Mouse (Mus musculus): ENCODE data around the gene Snx21.

Gene Snx21

DNA sequence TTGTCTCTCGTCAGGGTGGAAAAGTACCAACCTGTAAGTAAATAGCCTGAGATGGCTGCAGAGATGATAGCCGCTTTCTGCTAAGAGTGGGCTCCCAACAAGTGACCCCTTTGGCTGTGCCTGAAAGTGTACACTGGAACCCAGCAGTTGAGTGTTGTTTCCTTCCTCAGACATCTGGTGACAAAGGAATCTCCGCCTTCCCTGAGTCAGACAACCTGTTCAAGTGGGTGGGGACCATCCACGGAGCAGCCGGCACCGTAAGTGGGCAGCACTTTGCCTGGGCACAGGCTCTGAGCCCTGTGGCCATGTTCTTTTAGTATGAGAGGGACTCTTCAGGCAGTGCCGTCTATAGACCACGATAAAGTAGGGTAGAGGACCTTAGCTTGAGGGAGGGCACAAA, 14.5 kb upstream of the Snx21 start:
- DNase-seq = no peak

DNA sequence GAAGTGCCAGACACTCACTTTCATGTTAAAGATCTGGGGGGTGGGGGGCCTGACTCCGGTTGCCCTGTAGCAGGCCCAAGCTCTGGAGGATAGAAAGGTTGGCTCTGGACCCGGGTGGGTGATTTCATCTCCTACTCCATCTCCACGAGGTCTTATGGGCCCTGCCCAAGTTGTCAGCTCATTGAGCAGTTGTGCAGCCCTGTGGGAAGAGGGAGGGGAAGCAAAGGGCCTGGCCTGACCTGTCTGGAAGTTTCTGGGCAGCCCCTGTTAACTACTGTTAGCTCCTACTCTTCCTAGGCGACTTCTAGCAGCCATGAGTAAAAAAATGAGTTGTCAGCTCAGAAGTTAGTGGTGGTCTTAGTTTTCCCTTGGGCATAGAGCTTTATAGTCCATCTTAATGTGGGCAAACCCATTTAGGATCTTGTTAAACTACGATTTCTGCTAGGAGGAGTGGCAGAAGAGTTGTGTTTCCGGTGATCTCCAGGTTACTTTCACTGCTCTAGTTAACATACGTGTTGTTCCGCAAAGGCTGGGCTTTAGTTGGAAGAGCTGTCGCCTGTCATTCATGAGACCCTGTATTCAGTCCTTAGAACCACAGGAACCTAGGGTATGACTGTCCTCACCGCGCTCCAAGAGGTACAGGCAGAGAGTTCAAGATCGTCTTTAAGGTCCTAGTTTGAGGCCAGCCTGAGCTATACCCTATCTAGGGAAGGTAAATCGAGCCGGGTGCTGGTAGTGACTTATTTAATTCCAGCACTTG, 12.2 kb upstream of the Snx21 start:
- no peak for DNase-seq

DNA sequence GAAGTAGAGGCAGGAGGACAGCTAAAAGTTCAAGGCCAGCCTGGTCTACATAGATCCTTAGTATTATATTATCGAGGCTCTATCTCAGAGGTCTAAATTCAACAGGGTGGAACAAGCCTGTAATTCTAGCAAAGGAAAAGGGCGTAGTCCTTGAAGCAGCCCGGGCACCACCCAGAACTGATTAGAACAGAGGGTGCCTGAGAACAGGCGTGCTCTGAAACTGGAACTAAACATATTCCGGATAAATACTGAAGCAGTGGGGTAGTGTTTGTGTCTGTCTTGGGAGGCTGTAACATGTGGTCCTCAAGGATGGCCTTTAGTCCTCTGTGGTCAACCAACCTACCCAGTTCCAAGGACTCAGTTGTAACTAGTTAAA, 11.6 kb upstream of the Snx21 start:
- DNase-seq = no peak

DNA sequence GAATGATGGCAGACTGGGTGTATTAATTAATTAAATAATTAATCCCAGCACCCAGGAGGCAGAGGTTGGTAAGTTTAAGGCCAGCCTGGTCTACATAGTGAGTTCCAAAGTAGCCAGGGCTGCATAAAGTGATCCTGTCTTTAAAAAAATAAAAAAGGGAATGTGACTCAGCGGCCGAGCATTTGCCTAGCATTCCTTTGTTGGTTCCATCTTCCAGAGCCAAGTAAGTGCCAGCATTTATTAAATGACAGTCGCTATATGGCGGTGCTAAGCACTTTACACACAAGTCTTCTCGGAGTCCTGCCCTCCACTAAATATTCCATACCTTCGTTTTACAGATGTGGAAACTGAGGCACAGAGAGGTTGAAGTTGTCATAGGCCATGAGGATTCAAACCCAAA, 9.5 kb upstream of the Snx21 start:
- no peak for DNase-seq

DNA sequence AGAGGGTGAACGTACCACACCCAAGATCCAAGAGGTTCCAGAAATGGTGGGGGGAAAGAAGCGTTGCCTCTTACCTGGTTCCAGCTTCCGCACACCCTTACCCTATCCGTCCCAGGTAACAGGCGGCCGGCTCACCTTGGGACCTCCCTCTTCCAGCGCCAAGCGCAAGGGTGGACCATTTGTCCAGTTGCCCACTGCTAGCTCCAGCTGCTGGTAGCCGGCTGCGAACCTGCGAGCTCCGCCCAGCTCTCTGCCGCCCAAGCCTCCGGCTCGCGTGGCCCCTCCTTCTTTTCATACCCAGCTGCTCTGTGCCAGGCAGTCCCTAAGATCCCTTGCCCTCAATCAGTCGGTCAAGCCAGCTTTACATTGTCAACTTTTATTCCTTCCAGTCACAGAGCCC, 8.8 kb upstream of the Snx21 start:
- DNase-seq = no peak

DNA sequence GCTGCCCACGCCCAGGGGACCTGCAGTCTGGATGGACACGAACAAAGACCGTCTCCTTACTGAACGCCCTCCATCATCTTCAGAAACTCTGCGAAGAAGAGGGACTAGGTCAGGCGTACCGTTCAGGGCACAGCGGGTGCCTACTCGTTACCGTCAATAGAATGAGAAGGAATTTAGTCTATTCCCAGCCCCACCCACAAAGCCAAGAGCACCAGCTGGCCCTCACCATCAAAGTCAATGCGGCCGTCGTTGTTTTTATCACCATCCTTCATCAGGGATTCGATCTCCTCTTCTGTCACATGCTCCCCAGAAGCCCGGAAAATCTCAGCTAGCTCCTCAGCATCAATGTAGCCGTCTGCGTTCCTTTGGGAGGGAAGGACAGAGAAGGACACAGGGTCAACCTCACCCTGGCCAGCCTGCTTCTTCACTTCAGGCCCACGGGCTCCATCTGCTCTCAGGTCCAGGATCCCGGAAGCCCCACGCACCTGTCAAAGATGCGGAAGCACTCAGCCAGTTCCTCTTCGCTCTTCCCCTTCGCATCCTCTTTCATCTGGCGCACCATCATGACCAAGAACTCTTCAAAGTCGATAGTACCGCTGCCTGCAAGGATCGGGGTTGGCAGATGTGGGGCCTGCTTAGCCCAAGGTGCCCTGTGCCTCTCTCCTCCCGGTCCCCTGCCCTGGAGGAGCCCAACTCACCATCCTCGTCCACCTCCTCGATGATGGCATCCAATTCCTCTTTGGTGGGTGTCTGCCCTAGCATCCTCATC, 8.2 kb upstream of the Snx21 start:
- DNase-seq = no peak

DNA sequence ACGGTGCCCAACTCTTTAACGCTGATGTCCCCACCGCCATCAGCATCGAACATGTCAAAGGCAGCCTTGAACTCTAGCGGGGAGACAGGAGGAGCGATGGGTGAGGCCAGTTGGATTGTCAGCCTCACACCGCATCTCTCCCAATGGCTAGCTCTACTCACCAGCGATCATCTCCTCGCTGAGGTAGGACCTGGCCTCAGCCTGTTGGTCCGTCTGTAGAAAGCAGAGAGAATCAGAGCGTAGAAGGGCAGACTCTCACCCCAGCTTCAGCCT, 7.7 kb upstream of the Snx21 start:
- no peak for DNase-seq

DNA sequence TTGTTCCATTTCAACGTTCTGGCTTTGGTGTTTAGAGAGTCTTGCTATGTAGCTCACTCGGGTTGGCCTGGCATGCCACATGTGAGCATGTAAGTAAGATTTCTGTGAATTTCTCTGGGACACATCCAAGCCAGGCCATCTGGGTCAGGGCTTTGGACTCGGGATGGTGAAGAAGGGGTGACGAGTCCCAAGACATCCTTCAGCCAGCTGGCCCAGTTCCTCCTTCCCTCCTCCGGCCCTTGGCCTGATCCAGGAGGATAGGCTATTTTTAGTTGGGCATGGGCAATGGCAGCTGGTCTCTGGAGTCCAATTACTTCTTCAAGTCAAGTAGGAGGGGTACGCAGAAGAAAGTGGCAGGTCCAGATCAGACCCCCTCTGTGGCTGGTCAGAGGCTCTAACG, 6.8 kb upstream of the Snx21 start:
- no peak for DNase-seq

DNA sequence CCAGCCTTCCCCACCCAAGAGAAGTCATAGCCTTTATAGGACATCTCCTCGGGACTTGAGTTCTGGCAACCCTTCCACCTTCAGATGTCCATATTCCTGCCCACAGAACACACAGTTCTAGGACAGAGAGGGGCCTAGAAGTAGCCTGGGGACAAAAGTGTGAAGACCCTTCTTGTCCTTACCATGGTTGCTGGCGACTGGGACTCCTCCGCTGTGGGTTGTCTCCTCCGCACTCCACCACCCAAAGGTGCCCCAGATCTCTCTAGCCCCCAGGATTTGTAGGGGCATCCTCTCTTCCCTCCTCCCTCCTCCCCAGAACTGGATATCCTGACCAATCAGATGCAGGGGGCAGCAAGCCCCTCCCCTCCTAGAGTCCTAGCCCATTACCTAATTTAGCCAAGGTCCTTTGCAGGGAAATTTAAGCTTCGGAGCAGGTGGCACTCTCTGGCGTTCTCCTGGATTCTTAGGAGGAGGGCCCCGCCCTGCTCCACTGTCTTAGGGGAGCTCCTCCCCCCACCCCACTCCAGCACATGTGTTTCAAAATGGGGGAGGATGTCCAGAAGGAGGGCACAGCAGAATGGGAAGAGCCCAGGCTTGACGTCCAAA, 6.0 kb upstream of the Snx21 start, which contains the start of gene Tnnc2:
Gene Tnnc2 (minus strand): TSS at position 487 of the 606 bp plus-strand sequence.
- DNase-seq = no peak

DNA sequence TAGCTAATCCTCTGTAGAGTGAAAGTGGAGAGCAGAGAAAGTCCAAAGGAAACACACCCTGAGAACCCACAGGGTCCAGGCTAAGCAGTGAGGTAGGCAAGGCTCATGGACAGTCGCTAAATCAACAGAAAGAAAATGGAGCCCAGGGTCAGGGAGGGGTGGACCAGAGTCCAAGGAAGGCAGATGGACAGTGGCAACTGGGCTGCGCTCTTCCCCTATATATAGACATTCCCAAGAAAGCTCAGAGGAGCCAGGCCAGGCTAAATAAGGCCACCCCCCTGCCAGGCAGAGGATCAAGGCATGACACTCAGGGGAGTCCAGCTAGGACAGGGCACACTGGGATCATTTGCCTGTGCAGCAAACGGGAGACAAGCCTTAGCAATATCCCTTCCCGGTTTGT, 3.7 kb upstream of the Snx21 start:
- no peak for DNase-seq

DNA sequence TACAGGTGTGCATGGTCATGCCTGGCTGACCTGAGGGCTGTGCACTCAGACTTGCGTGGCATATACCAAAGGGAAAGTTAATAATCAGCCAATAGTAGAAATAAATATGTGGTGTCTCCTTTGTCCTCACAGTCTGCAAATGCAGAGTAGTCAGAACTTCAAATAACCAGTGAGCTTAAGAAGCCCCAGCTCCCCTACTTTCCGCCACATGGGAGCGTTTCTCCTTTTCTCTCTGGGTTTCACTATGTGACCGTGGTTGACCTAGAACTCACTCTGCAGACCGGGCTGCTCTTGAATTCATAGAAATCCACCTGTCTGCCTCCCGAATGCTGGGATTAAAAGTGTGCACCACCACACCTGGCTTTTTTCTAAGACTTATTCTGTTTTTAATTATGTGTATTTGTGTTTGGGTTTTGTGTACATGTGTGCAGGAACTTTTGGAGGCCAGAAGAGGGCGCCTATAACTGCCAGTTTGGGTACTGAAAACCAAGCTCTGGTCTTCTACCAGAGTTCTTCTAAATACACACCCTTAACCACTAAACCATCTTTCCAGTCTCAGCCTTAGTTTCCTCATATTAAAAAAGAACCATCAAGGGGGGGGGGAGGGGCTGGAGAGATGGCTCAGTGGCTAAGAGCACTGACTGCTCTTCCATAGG, 1.6 kb upstream of the Snx21 start:
- no peak for DNase-seq

DNA sequence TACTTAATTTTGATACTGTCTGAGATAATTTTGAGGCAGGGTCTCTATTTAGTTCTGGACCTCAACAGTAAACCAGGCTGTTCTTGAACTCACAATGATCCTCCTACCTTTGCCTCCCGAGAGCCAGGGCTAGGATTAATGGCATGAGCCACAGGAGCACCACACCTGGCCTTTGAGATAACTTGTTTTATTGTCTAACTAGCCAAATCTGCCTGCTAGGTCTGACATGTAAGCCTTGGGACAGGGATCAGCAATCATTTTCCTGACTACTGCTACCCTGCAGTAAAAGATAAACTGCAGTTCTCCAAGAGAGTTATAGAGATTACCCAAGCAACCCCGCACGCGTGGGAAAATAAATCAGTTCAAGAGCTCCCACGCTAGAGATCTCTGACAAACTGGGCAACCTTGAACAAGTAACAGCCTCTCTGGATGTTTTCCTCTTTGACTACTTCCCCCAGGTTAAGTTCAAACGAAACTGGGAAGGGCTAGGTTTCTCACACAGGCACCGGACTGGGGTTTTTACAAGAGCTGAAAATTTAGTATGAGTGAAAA, 678 bp upstream of the Snx21 start:
- no peak for DNase-seq

DNA sequence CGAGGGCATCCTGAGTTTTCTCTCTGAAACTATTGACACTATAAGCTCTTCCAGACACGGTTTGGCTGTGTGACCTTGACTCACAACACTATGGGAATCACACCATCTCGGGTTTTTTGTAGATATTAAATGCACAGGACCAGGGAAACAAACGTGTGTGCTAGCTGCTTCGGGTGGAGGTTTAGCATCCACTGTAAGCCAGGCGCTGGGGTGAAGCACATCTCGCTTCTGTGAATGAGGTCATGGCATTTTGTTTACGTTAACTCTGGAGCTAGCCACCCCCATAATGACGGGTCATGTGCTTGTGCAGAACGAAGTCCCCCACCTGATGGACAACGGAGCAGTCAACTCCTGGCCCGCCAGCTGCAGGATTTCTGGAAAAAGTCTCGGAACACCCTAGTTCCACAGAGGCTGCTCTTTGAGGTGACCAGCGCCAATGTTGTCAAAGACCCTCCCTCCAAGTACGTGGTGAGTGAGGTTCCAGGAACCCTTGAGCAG, 814 bp downstream of the Snx21 start:
- DNase-seq = peak; percentile 29

DNA sequence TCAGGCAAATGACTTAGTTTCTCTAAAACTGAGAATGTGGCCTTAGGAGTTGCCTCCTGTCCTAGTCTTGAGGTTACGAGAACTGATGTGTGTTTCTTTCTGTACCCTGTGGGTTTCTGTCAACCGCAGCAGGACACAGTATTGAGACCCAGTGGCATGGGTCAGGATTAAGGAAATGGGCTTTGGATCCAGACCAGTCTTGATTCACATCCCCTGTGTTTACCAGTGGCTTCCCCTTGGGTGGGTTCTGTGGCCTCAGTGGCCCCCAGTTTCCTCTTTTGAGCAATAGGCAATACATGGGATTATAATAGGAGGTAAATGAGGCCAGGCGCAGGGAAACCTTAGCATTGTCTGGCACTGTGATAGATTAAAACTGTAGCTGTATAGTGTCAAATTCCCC, 1.4 kb downstream of the Snx21 start:
- DNase-seq = no peak

DNA sequence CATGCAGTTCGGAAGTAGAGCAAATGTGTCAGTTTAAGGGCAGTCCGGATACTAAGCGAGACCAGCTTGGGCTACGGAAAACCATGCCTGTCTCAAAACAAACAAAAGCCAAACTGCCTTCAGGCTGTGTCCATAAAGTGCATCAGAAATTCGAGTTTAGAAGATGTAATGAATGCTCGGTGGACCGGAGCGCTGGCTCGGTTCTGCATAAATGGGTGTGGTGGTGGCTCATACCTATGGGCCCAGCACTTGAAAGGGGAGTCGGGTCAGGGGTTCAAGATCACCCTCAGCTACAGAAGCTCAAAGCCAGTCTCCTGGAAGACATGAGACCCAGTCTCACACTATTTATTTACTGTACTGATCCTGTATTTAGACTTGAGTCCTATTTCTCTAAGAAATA, 2.2 kb downstream of the Snx21 start:
- DNase-seq = no peak

DNA sequence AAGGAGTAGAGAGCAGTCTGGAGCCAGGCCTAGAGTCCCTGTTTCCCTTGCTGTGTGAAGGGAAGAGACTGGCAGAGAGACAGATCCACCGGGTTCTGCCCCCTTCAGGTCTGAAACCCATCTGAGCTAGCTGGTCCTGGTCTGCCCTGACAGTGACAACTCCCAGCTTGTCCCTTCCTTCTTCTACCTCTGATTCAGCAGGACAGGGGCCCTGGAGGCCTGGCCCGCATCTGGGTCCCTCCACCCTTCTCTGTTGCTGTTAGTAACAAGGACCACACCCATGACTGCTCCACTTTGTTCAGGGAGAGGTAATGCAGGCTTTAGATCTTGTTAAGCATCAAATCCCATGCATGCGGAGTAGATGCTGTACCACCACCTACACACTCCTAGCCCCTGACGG, 2.8 kb downstream of the Snx21 start:
- DNase-seq = no peak

DNA sequence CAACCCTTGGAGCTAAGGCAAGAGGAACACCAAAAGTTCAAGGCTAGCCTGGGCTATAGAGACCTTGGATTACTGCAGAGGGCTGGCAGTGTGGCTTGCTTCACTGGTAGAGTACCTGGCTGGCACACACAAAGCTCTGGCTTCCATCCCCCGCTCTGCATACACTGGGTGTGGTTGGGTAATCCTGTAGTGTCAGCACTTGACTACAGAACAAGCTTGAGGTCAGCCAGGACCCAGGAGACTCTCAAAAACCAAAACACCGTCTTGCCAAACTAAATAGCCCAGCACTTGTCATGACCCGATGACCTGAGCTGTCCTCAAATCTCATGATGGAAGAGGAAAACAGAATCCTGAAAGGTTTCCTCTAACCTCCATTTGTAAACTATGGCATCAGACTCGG, 4.8 kb downstream of the Snx21 start:
- DNase-seq = no peak

DNA sequence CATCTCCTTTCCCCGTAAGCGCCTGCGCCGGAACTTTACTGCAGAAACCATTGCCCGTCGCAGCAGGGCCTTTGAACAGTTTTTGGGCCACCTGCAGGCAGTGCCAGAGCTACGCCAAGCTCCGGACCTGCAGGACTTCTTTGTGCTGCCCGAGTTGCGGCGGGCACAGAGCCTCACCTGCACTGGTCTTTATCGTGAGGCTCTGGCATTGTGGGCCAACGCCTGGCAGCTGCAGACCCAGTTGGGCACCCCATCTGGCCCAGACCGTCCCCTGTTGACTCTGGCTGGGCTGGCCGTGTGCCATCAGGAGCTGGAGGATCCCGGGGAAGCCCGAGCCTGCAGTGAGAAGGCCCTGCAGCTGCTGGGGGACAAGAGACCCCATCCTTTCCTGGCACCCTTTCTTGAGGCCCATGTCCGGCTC, 6.2 kb downstream of the Snx21 start:
- DNase-seq = peak; percentile 28

DNA sequence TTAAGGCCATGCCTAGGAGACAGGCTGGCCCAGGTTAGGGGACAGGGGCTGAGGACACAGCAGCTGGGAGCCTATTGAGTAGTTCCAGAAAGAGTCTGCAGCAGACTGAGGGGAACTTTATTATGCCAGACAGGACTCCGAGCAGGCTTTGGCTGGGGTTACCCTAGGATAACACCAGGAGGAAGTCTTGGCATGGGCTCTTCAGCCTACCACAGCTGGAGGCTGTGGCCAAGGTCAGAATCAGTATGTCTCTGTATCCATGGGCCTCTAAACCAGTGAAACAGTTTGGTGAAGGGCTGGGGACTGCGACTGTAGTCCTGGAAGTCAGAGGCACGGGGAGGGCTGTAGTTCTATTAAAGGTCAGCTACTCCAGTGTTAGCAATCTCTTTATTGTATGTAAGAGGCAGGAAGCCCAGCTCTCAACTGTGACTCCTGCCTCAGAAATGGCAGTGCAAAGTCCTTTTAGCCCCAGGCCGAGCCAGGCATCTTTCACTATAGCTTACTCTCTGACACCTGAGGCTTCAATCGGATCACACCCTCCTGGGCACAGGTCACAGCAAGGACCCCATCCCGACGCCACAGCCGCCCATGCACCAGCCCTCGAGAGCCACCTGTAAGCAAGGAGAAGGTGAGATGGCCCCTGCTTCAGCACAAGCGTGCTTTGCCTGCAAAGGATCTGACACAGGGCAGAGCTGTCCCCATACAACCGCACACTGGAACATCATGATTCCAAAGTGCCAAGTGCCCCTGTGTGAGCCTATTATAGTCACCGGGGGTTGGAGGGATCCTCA, 7.0 kb downstream of the Snx21 start:
- DNase-seq = no peak

DNA sequence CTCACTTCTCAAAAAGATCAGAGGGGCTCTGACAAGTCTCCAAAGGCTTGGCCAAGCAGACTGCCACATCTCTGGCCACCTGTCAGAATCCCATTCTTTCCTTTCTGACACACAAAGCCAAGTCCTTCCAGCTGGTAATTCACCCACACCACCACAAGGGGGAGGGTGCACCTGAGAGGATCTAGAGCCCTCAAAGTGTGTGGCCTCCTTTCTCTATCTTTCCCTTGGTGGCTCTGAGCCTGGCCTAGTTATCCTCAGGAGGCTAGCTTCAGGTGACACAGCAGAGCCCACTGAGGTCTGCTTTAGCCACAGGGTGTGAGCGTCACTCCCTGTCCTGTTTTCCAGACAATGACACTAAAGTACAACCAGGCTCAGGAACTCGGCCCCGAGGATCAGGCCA, 7.6 kb downstream of the Snx21 start:
- DNase-seq = peak; percentile 79

DNA sequence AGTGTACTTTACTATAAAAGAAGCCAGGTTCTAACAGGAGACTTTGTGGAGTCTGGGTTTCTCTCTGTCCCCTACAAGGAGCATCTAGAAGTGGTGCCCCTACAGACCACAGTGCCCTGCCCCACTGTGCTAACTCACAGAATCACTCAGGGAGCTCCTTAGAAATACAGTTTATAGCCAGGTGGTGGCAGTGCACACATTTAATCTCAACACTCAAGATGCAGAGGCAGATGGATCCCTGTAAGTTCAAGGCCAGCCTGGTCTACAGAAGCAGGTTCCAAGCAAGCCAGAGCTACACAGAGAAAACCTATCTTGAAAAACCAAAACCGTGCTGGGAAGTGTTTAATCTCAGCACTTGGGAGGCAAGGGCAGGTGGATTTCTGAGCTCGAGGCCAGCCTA, 8.1 kb downstream of the Snx21 start:
- no peak for DNase-seq

DNA sequence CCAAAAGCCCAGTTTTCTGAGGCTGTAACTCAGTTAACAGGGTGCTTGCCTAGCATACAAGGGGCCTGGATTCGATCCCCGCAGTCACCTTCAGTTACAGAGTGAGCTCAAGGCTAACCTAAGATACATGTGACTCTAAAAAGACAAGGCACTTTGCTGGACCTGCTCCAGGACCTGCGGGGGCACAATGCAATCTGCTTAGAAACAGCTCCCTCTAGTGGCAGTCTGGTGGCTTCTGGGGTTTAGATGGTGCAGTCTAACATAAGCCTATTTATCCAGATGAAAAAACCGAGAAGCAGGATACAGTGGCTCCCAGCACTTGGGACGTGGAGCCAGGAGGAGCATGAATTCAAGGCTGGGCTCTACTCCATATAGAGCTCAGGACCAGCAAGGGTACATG, 8.7 kb downstream of the Snx21 start:
- peak; percentile 92 for DNase-seq

DNA sequence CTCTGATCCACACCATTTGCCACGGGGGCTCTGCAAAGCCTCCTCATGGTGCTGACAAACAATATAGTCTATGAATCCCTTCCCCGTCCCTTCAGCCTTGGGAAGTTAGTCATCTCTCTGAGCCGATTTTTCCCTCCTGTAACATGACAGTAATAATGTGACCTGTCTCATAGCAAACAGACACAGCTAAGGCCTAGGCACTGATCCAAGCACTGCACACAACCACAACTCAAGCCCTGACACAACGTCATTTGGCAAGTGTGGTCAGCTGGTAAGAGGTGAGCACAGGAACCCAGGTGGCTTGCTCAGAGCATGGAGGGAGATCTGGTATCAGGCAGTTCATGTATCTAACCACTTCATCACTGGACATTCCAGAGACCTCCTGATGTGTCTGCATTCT, 10.2 kb downstream of the Snx21 start:
- DNase-seq = no peak
